Mouse (Mus musculus) heart, adult 2 months (tissue): ENCODE data around the gene Cdk5rap3.

Experiments used
- CTCF ChIP-seq: fragments of 200-600 bp; IDR thresholded peaks from 2 replicates; pipeline ENCODE4 v1.8.1; 2022; ENCODE audit warnings: antibody characterized with exemption, mild to moderate bottlenecking, moderate library complexity
- EP300 ChIP-seq: fragments of 200-500 bp; IDR thresholded peaks from 2 replicates; pipeline ENCODE4 v1.6.1; 2011; ENCODE audit warnings: low read depth, low read length, control low read depth; ENCODE audit not compliant: insufficient read depth

DNA sequence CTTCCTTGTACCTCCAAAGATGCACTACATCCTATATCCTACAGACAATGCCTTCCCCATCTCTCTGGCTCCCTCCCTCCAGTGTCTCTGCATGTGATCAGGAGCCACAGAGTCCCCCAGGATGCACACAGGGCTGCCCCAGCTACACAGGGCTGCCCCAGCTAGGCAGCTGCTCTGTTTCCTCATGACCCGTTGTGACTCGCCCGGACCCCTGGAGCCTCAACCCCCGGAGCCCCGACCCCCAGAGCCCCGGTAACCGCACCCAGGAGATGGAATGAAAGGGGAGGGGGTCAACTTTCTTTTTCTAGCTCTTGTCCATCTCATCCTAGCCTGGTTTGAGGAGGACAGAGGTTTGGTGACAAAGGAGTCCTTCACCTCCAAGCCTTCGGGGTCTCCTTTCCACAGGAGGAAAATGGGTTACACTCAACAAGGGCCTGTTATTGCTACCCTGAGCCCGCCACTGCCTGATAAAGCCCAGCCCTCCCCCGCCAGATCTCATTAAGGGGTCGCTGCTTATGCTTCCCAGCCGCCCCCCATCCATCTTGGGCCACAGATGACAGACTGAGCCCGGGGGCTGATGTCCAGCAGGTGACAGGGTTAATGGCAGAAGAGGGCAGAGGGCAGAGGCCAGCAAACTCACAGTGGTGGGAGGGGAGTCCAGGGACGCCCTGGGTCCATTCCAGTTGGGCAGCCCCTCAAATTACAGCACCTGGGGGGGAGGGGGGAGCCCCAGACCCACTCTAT, 24.3 kb downstream of the Cdk5rap3 start:
- TF ChIP-seq EP300 (no peak), CTCF (no peak)
